Mouse (Mus musculus): Measurements from ENCODE around the gene Rheb. TPM values are rescaled to one million over a fixed set of nuclear protein-coding genes. Genes with fewer than 3 reads are reported as not detected.
"Not testable (repeated sequence)": the region's sequence is repeated elsewhere in the genome, so short reads cannot be mapped to it uniquely, and the experiment has no call there.

Gene Rheb
- 10 to 100 TPM; 71.6 to 78.1 TPM for total RNA-seq (2021)
- long read RNA-seq, experiment 1, transcript Rheb-201 (8 exons, 1,784 nt): major isoform, 211 of 223 reads
- long read RNA-seq, experiment 1, partial matches to known transcripts: 2 of 223 reads
- long read RNA-seq, experiment 1, other reads (novel, unspliced or antisense): 10 of 223 reads
- long read RNA-seq, experiment 2, transcript Rheb-201 (8 exons, 1,784 nt): major isoform, 152 of 160 reads
- long read RNA-seq, experiment 2, partial matches to known transcripts: 1 of 160 reads
- long read RNA-seq, experiment 2, other reads (novel, unspliced or antisense): 7 of 160 reads

DNA sequence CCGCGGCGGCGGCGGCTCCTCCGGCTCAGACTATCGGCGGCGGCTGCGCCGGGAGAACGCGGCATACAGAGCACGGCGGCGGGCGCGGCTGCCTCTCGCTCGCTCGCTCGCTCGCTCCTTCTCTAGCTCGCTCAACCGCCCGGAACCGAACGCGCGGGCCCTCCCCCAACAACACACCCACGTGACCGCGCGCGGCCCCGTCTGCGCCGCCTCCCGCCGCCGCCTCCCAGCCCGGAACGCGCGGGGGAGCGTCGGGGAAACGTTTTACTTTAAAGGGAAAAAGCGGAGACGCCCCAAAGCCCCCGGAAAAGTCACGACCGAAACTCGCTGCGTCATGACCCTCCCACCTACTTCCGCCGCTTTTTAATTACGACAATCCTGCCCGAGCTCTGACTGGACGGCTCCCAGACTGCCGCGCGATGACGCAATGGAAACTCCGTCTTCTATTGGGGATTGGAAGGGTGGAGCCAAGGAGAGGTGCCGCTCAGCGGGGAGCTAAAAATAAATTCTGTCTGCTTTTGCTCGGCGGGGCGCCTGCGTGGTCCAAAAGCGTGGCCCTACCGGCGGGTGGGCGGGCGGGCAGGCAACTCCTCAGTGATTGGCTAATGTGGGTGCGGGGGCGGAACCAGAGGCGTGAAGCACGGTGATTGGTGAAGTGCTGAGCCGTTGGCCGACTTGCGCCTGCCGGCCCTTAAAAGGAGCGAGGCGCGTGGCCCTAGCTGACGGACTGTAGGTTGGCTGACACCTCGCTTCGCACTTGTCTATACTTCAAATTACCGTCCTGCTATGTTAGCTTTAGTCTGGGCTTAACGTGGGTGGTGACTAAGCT lies at the start of gene Rheb:
TSS of gene Rheb (minus strand) at position 351 of the 829 bp plus-strand sequence.
- intact Hi-C loops (cut with DNase I): loop anchor here (5.0 kb wide), 1 partner anchor 65 kb away; no protein-coding TSS in a partner anchor
- peak; percentile 97 to 98 for DNase-seq

DNA sequence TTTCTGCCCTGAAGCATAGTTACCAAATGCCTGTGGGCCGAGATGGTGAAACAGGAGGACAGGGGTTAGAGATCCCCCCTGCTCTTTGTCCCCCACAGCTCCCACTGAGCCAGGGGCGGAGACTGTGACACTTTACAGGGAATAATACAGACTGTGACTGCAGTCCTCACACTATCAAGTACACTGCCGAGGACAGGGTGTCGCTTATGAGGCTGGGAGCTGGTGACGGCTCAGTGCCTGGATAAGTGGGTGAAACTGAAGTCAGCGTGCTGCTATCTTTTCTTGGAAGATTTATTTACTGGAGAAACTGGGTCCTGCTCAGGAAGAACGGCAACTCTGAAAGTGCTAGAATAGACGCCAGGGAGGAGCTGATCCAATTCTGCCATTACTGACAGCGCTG lies 47.4 kb upstream of the Rheb start:
- DNase-seq: no peak
- intact Hi-C loops (cut with DNase I): no loop called here

DNA sequence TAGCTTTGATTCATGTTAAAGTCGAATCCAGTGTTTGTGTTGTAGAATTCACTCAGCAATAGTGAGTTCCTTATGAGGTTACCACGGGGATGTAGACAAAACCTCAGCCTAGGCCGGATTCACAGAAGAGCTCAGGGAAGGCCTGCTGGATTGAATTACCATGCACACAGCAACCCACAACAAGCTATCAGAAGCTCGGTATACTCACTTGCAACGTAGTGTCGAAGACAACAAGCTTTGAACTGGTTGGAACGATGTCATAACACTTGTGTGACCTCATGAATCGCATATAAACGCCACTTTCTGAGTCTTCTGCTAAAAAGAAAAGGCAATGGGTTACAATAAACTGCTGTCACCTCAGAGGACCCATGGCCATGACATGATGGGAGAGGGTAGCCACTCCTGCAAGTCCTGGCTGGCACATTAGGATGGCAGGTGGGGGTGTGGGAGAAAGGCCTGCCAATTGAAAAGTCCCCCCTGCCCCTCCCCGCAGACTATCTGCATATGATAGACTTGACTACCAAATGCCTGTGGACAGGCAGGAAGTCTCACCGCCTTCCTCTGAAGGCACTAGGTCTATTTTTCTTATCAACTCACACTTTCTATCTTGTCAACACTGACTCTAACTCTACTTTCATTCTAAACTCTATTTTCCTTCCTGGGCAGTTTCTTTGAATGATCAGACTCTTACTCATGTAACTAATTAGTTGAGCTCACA lies 46.6 kb upstream of the Rheb start:
- DNase-seq: no peak

DNA sequence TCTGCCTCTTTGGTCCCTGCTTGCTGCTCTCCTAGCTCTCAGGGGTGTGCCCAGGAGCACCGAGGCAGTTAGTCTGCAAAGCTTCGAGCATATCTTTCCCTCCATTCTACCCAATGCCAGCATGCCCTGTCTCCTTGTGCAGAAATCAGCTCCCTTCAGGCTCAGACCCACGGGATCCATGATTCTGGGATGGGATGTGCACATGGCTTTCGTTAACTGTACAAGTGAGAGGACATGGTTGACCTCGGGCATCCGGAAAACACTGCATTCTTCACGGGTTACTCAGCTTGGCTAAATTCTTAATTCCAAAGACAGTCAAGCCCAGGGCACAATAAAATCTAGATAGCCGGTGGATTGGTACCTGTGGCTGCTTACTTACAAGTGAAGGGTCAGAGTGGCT lies 44.8 kb upstream of the Rheb start:
- intact Hi-C loops (cut with DNase I): no loop called here
- DNase-seq: no peak

More for the DNA sequence above, 46.6 kb upstream of the Rheb start:
- intact Hi-C loops (cut with DNase I): no loop called here

DNA sequence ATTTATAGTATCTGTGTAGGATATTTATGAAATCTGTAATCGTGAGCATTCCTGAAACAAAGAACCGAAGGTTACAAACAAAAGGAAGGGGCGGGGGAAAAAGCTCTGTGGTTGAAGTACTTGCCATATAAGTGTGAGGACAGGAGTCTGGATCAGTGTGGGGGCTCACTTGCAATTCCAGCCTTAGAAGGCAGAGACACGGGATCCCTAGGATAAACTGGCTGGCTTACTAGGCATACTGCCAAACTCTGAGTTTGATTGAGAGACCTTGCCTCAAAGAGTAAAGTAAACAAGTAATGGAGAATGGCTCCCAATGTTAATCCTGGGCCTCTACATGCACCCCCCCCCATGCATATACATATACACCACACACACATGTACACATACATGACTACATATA lies 36.3 kb upstream of the Rheb start:
- DNase-seq: no peak
- intact Hi-C loops (cut with DNase I): no loop called here

DNA sequence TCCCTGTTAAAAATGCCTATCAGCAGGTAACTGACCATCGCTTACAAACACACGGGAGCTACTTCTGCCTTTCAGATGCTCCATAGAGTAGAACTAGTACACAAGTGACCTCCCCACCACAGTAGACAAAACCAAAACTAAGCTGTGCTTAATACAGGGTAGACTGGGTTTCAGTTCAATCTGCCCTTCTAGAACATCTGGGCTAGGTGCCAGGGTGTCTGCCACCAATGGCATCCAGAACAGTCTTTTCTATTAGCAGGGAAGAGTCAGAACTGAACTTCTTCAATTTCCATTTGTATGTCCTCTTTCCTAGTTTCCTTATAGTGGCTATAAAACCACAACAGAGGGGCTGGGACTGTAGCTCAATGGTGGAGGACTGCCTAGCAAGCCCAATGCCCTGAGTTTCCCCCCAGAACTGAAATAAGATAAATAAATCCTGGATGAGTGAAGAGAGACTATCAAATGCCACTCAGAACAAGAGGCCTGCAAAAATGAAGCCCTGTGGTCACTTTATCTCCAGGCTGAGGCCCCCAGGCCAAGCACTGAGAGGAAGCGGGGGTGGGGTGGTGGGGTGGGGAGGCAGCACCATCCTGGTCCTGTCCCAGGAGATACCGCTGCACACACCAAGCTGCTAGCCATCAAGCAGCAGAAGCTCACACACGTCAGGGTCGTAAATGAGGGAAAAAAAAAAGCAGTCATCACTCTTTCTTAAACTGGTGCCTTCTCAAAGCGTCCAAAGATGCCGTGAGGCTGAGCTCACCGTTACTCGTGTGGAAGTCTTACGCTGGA lies 35.6 kb upstream of the Rheb start:
- intact Hi-C loops (cut with DNase I): no loop called here
- DNase-seq: peak; percentile 32 to 56

DNA sequence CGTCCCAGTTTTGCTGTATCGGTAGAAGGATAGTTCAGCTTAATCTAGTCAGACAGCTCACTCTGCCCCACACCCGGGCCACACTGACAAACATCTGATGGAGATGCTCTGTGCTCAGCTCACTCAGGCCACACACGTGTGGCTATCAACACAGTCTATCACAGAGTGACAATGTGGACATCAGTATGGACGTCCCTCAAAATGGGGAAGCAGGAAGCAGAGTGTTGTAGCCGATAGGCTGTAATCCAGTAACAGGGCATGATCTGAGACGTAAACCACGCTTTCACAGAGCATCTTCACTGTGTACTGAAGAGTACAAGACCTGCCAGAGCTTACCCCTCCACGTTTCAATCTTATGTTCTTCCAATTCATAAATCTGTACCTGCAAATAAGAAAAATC lies 34.2 kb upstream of the Rheb start:
- DNase-seq: no peak
- intact Hi-C loops (cut with DNase I): no loop called here

DNA sequence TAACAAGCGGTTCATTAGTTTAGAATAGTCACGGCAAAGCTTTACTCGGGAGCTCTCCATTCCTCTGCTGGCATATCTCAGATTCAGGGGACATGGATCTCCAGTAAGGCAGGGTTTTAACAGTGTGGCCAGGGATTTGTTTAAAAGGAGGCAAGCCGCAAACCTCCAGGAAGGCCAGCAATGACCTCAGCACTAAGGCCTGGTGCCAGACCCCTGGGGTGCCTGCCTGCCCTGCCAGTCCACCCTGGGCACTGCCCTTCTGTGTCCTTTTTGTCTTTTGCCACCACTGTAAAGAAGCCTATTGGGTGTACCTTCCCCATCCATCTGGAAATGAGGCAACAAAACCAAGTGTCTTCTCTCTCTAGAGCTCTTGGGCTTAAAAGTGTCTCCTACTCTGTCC lies 31.7 kb upstream of the Rheb start:
- intact Hi-C loops (cut with DNase I): no loop called here
- DNase-seq: peak in 1 of 2 experiments; percentile 20

DNA sequence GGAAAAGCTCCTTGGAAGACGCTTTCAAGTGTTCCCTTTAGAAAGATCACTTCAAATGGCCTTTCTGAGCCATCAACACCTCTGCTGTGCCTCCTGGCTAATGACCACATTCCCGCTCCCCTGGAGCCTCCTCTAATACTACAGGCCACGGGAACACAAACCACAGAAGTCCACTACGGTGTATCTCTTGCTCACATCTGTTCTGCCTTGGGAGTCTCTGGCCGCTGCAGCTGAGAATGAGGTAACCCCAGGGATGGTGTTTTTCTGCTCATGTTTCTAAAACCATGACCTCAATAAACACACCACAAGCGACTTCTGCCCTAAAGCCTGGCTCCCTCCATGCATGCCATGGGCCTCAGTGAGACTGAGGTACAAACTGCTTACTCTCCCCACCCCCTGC lies 30.8 kb upstream of the Rheb start:
- intact Hi-C loops (cut with DNase I): no loop called here
- DNase-seq: no peak

DNA sequence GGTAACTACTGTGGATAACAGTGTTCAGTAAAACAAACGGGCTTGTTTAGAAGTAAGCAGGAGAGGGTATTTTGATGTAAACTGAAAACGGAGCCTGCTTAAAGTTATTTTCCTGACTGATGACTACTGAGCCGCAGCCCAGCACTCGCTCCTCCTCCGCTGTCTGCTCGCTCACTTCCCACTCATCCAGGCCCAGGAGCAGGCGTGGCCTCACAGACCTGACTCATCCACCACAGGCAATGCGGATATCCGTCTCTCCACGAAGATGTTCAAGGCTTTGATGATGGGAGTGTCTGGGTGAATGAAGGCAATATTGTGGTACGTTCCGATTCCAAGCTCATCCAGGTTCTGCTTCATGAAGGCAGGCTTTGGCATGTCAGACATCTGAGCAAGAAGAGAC lies 28.9 kb upstream of the Rheb start:
- intact Hi-C loops (cut with DNase I): no loop called here
- DNase-seq: peak in 1 of 2 experiments; percentile 23

DNA sequence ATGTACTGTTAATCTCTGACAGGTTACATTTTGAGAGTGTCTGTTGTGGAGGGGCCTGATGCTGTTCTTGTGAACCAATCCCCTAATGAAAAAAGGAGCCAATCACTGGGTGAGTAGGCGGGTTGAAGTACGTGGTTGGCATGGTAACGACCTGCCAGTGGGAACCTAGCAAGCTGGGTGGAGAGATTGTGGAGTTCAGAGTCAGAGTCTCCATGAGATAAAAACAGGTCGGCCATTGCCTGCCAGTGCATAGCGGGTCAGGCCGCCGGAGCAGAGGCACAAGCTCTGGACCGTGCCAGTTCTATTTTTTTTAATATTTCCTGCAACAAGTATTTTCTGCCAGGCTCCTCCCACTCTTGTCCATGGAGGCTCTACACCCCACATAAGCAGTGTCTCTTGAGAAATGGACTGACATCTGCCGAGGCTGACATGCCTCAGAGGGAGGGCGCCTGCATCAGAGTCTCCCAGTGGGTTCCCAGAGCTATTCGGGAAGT lies 27.4 kb upstream of the Rheb start:
- intact Hi-C loops (cut with DNase I): no loop called here
- no peak for DNase-seq

DNA sequence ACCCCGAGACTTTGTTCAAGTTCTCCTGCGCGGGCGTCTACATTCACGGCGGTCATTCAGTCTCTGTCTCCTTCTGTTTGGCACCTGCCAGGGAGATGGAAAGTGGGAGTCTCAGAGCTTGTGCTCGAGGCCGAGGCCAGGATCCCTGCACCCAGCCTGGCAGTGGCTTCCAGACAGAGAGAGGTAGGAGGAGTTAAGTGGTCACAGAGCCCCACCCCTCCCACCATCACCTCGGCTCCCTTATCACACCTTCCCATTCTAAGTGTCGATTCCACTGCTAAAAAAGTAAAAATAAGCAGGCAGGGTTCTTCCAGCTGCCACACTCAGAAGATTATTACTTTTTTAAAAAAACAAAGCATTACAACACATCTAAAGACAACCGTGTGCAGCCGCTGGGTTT lies 21.4 kb upstream of the Rheb start:
- no peak for DNase-seq
- intact Hi-C loops (cut with DNase I): no loop called here

DNA sequence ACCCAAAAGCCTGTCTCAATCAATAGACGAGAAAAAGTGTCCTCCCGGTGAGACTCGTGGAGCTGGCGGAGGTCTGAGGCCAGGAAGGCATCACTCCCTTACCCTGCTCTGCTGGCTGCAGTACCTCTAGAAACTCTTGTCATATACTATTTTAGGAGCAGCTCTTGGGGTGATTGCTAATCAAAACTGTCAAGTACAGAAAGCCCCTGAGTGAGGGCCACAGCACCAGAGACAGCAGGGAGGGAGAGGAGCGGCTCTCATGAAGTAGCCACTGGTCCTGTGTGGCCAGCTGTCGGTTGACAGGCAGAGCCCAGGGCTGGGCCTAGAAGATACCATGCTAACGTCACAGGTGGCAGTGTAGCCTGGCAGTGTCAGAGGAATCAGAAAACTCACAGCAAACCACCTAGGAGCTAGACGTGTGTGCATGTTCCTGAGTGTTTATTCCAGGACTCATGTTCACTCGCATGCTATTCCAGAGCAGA lies 19.1 kb upstream of the Rheb start:
- DNase-seq: no peak

DNA sequence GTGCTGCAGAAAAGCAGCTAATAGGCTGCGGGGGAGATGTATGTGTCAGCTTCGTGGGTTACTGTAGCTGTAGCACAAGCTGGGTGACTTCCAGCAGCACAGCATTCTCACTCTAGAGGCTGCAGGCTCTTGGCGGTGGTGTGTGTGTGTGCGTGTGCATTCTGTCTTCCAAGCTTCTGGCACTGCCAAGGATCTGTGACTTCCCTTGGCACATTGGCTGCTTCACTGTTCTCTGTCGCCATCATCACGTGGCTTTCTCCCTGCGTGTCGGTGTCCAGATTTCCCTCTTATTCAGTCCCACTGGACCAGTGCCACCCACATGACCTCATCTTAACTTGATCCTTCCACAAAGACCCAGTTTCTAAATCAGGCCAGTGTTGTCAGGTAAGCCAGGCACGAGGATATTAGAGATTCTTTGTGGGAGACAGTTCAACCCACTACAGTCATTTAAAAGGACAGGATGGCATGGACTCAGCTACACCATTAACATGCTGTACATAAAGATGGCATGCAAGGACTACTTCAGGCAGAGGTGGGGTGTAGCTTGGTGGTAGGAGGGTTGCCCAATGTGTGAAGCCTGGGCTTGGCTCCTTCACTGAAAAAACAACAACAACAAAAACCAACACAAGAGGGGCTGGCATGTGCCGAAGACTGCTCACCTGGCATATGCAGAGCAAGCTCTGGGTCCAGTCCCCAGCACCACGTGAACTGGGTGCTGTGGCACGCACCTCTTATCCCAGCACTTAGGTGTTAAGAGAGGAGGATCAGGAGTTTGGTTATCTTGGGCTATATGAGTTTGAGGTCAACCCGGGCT lies 18.4 kb upstream of the Rheb start:
- intact Hi-C loops (cut with DNase I): no loop called here
- peak; percentile 40 to 60 for DNase-seq

More for the DNA sequence above, 19.1 kb upstream of the Rheb start:
- intact Hi-C loops (cut with DNase I): no loop called here

DNA sequence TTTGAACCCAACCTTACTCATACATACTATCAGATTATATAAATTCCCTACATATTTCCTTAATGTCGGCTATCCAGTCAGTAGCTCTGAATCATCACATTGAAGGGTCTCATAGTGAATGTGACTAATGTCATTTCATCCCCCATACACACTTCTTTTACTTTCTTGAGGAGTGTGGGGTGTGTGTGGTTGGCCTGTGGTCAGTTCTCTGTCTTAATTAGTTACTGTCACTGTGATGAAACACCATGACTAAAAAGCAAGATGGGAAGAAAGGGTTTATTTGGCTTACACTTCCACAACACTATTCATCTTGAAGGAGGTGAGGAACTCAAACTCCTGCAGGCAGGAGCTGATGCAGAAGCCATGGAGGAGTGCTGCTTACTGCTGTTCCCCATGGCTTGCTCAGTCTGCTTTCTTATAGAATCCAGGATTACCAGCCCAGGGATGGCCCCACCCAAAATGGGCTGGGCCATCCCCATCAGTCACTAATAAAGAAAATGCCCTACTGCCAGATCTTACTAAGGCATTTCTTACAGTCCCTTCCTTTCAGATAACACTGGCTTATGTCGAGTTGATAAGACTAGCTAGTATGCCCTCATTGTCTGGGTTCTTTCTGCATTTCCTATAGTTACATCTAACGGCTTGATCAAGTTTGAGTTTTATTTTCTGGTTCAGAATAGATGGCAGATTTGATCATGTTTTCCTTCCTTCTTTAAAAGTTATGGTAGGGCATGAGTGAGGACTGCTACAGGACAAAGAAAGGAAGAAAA lies 17.5 kb upstream of the Rheb start:
- DNase-seq: no peak
- intact Hi-C loops (cut with DNase I): no loop called here

DNA sequence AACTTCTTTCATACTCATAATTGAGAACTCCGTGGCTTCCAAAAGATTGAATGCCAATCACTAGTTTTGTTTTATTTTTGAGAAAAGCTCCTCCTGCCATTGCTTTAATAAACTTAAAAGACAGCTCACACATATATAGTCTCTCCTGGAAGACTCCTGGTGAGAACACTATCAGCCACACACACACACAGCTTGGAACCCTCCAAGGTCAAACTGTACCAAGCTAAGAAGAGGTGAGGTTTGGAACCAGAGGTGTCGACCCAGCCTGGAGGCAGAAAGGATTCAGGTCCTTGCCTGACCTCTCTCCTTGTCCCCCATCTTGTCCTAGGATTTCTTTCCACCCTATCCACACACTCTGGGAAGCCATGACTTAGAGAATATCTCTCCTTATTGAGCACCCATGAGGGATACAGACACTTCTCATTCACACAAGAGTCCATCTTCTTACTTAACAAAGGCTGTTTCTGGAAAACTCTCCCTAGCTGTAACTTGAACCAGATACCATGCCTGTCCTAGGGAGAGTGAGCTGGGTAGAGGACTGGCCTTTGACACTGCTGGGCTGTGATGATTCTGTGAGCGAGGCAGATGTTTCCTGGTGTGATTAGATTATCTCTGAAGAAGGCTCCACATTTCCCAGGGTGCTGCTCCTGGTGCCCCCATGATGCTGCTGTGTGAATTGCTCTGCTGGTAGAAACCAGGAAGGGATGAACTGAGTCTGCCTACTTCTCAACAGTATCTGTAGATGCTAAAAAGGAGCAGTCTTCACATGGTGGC lies 12.6 kb upstream of the Rheb start:
- intact Hi-C loops (cut with DNase I): no loop called here

DNA sequence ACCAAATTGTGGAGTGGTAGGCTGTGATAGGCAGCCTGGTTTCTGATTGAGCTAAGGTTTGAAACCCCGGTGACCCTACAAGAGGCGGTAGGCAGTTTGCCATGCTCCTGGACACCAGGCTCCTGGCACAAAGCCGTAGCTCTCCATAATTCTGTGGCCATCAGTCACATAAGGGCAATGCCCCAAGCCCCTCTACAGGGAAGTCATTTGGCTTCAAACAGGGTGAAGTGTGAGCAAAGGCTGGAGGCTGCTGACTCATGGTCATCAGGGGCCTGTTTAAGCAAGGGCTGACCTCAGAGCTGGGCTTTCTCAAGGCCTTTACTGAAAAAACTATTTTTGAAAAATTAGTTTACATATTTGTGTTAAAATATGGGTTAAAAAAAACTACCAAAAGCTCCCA lies 11.8 kb upstream of the Rheb start:
- intact Hi-C loops (cut with DNase I): no loop called here
- DNase-seq: no peak

More for the DNA sequence above, 12.6 kb upstream of the Rheb start:
- no peak for DNase-seq

DNA sequence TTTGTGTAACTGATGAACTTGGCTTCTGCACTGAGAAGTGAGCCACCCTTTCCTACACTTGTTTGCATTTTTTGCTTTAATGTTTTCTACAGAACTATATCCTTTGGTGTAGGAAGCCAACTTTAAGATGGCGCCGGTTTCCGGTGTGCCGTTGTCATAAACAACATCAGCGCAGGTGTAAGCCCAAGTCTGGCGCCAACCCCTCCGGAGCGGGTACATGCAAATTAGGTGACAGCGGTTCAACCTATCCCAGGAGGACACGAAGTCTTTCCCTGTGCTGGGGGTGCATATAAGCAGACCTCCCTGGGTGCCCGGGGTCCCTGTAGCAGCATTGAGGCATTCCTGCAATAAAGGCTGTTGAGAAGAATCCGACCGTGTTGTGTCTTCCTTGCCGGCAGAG lies 5.8 kb upstream of the Rheb start:
- intact Hi-C loops (cut with DNase I): not testable (repeated sequence)

More for the DNA sequence above, 5.8 kb upstream of the Rheb start:
- not testable (repeated sequence) for DNase-seq
